Mouse (Mus musculus): ENCODE results near the gene Cnn3. TPM values are rescaled to one million over a fixed set of nuclear protein-coding genes. Genes with fewer than 3 reads are reported as not detected.
A peak's percentile ranks its signal among the peaks of the same experiment; 100 is the strongest.

Gene Cnn3
- 864 and 874 TPM in 2 replicates for polyA plus RNA-seq (2016; fragmentation: Nextera tagmentation; extraction: Ambion mirVana)

DNA sequence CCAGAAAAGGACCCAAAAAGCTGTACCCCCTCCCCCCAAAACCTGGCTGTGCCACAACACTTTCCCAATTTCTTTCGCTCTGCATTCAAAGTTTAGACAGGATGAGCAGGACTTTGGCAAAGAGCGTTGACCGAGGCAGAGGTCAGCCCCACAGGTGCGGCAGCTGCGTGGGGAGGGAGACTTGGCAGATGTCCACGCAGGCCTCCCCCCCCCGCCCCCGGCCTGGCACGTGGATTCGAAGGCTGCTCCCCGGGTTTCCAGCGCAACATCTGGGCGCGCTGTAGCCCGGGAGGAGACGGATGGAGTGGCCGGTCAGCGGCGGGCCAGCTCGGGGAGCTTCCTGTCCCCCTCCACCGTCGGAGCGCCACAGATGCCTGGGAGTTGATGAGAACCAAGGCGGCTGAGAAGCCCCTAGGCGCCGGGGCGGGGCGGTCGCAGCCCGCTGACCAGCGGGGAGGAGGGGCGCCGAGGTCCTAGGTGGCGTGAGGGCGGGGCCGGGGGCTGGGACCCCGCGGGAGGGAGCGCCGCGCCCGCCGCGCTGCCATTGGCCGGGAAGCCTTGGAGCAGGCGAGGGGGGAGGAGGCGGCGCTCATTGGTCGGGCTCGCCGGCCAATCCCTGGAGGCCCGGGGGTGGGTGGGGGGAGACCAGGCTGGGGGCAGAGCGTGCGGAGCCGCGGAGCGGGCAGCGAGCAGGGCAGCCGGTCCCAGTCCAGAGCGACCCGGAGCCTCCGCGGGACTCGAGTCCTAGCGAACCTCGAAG is at the start of gene Cnn3:
Cnn3 (plus strand) TSS at position 637 of the 760 bp plus-strand sequence.
- Histone ChIP-seq H3K27me3 (replicated peaks; ENCODE audit: low read depth, poor library complexity, severe bottlenecking) (peaks cover 16% of the 10 kb centered on the region), H3K9me3 (no peaks in the 10 kb centered on the region), H3K27ac (replicated peaks) (peak within 1 kb of the TSS; percentile 99), H3K4me1 (peaks cover 43% of the 10 kb centered on the region), H3K36me3 (replicated peaks) (peaks cover 11% of the 10 kb centered on the region; the same call in 1 of the 2 replicates), H3K4me3 (peak within 1 kb of the TSS; percentile 89)
- under 1% methylated on average over 66 of the region's 66 CpGs for WGBS
- DNase-seq (ENCODE audit: low spot score) = peak; percentile 99

DNA sequence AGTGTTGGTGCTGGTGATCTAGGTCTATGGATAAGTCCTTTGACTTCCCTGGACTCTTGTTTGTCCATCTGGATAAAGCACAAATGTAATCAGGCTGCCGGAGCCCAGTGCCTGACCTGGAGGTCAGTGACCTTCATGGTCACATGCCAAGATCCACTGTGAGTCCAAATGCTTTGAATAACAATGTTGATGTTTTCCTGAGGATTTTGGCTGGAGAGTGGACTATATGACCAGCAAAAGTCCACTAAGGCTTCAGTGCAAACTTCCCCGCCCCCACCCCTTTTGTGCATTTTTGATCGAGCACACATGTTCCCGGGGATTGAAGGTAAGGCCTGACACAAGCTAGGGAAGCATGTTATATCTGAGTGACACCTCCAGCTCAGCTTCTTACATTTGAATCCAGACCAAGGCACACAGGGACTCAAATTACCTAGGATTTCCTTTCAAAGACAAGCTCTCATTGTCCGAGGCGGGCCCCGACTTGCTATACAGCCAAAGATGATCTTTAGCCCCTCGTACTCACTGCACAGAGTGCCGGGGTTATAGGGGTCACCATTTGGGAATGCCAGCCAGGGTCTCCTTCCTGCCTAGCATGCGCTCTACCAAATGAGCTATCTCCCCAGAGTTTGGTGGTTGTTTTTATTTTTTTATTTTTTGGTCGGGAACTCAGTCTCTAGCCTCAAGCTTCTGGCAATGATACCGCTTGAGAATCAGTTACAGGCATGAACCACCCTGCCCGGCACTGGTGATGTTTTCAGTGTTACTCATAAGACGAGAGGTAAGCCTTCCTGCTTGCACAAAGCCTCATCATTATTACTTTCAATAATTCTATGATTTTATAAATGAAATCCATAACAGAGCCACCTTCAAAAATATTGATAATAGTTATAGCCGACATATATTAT is 47.3 kb upstream of the Cnn3 start:
- Histone ChIP-seq H3K36me3 (replicated peaks) (no peaks in the 10 kb centered on the region), H3K27ac (replicated peaks) (peak overlapping the region; percentile 73), H3K27me3 (replicated peaks; ENCODE audit: low read depth, poor library complexity, severe bottlenecking) (no peaks in the 10 kb centered on the region), H3K9me3 (no peaks in the 10 kb centered on the region), H3K4me1 (peaks cover 30% of the 10 kb centered on the region), H3K4me3 (no peak overlapping the region)
- peak; percentile 65 for DNase-seq (ENCODE audit: low spot score)
- WGBS = 23% methylated on average over 15 of the region's 15 CpGs

DNA sequence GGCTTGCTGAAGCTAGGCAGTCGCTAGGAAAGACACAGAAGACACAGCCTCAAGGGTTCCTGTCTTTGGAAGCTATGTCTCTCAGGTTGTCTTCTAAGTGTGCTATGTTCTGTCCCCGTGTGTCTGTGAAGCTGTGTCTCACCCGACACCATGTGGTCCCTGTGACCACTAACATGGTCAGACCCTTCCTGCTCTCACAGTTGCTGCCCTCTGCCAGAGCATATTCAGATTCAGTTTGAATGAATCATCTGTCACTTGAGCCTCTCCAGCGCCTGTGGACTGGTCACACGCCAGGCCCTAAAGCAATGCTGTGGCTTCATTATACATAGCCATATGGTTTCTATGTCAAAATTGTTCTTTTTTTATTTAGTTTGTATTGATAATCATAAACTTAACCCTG is 46.6 kb upstream of the Cnn3 start:
- no peak for DNase-seq (ENCODE audit: low spot score)
- Histone ChIP-seq H3K36me3 (replicated peaks) (no peaks in the 10 kb centered on the region), H3K4me1 (peaks cover 29% of the 10 kb centered on the region), H3K27me3 (replicated peaks; ENCODE audit: low read depth, poor library complexity, severe bottlenecking) (no peaks in the 10 kb centered on the region), H3K27ac (replicated peaks) (no peak overlapping the region; the same call in 1 of the 2 replicates), H3K4me3 (no peak overlapping the region), H3K9me3 (no peaks in the 10 kb centered on the region)
- 68% methylated on average over 5 of the region's 5 CpGs for WGBS

DNA sequence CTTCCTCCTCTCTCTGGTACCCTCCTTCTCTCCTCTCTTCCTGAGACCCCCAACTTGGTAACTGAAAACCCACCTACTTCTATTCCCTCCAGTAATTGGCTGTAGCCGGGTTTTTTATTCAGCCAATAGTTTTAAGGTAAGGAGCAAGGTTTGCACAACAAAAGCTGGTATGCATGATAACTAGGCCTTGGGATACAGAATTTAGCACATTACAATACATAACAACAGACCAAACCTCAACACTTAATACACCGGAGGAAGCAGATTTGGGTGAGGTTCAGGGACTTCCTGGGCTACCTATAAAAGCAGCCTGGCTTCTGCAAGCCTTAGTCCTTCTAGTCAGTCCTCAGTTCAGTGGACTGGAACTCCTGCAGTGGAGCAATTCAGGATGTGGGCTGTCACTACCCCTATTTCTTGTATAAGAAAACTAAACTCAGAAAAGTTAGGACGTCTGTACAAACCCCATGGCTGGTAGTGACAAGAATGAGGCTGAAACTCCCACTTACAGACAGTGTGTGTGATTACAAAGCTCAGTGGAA is 38.8 kb upstream of the Cnn3 start:
- H3K9me3 ChIP-seq = no peaks in the 10 kb centered on the region
- 68% methylated on average over 3 of the region's 3 CpGs for WGBS
- no peak overlapping the region for H3K27ac ChIP-seq (replicated peaks)
- H3K27me3 ChIP-seq (replicated peaks; ENCODE audit: low read depth, poor library complexity, severe bottlenecking) = no peaks in the 10 kb centered on the region
- H3K4me1 ChIP-seq = peaks cover 30% of the 10 kb centered on the region
- DNase-seq (ENCODE audit: low spot score) = no peak
- H3K36me3 ChIP-seq (replicated peaks) = no peaks in the 10 kb centered on the region
- no peak overlapping the region for H3K4me3 ChIP-seq

DNA sequence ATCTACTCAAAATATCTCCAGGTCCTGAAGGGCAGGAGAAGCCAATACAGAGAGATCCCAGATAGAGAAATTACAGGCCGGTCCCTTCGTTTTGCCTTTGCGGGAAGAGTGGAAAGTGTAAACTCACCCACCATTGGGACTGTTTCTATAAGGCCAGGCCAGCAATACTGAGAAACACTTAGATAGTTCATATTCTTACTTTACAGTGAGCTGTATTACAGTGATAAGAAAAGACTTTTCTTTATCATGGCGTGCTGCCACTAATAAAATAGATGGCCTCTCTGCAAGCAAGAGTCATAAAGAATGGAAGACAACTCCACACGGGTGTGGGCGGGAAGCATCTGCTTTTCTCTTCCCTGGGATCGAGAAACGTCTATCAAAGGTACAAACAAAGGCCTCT is 36.9 kb upstream of the Cnn3 start:
- Histone ChIP-seq H3K27ac (replicated peaks) (peak overlapping the region; percentile 76; the same call in 1 of the 2 replicates), H3K4me1 (peaks cover 32% of the 10 kb centered on the region), H3K27me3 (replicated peaks; ENCODE audit: low read depth, poor library complexity, severe bottlenecking) (no peaks in the 10 kb centered on the region), H3K36me3 (replicated peaks) (no peaks in the 10 kb centered on the region), H3K9me3 (no peaks in the 10 kb centered on the region), H3K4me3 (no peak overlapping the region)
- no peak for DNase-seq (ENCODE audit: low spot score)
- WGBS = 85% methylated on average over 8 of the region's 8 CpGs

DNA sequence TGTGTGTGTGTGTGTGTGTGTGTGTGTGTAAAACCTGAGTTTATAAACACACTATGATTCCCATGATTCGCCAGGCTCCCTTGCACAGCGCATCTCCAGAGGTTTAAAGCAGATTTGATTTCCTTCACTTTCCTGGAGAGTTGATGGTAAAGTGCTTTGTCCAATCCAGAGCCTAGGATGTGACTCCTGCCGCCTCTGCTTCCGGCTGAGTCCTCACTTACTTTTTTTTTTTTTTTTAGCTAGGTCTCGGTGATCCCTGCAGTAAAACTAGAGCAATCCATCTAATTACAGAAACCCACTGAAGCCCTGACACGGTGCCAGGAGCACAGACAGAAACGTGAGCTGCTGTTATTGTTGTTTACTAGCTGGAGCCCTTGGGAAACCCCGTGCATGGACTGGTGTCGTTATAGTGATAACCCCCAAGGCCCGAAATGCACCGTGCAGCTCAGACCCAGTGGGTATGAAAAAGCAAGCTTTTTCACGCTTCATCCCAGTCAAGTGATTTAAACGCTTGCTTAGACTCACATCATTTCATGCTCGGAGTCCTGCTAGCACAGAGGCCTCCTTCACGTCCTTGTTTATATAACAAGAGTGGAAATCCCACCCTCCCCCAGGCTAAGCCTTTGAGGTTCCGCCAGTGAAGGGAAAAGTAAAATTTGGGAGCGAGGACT is 36.3 kb upstream of the Cnn3 start:
- 22% methylated on average over 17 of the region's 17 CpGs for WGBS
- peak; percentile 46 for DNase-seq (ENCODE audit: low spot score)
- H3K4me1 ChIP-seq = peaks cover 32% of the 10 kb centered on the region
- H3K9me3 ChIP-seq = no peaks in the 10 kb centered on the region
- H3K4me3 ChIP-seq = peak overlapping the region; percentile 35; the same call in 1 of the 2 replicates
- no peaks in the 10 kb centered on the region for H3K36me3 ChIP-seq (replicated peaks)
- no peaks in the 10 kb centered on the region for H3K27me3 ChIP-seq (replicated peaks; ENCODE audit: low read depth, poor library complexity, severe bottlenecking)
- peak overlapping the region; percentile 76 for H3K27ac ChIP-seq (replicated peaks)

DNA sequence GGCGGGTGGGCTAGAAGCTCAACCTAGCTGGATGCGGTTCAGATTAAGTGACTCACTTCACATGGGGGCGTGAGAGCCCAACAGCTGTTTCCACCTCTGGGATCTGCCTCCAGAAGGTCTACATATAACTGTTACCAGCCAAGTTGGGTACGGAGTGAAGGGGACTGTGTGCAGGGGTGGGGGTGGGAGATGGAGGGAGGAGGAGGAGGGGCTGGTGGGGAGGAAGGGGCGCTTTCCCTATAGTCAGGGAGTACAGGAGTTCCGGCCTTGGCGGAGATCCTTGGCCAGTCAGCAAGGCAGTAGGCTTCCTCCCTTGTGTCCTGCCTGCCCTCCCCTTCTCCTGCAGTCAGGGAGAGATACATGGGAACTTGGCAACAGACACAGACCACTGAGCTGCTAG is 35.6 kb upstream of the Cnn3 start:
- 41% methylated on average over 7 of the region's 7 CpGs for WGBS
- H3K4me1 ChIP-seq = peaks cover 32% of the 10 kb centered on the region
- no peaks in the 10 kb centered on the region for H3K27me3 ChIP-seq (replicated peaks; ENCODE audit: low read depth, poor library complexity, severe bottlenecking)
- DNase-seq (ENCODE audit: low spot score) = peak; percentile 54
- H3K4me3 ChIP-seq = peak overlapping the region; percentile 35; the same call in 1 of the 2 replicates
- no peaks in the 10 kb centered on the region for H3K9me3 ChIP-seq
- peak overlapping the region; percentile 76 for H3K27ac ChIP-seq (replicated peaks)
- H3K36me3 ChIP-seq (replicated peaks) = no peaks in the 10 kb centered on the region

DNA sequence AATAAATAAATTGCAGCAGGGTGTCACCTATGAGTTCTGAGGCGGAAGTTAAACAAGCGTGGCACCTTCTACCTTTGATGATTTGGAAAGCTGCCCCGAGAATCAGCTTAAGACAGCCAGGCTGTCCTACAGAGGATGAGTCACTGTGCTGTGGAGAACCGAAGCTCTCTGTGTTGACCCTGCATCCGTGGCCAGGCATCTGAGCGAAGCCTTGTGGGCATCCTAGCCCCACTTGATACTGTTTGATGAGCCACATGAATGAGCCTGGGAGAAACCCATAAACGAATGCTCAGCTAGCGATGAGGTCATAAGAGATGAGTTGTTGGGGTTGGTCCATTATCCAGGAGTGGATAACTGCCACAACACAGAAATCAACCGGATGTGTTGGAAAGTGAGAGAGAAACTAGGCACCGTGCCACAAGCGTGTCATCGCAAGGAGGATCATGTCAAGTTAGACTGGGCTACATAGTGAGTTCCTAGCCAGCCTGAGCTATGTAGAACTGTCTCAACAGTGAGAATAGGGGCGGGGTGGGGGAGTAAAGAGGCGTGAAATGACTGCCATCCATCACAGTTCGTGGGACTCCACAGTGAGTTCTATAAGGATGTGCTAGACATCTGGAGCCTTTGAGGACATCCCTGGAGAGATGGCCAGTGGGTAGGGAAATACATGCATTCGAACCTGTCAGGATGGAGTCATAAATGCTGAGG is 30.6 kb upstream of the Cnn3 start:
- no peak for DNase-seq (ENCODE audit: low spot score)
- 87% methylated on average over 16 of the region's 16 CpGs for WGBS
- Histone ChIP-seq H3K4me1 (peaks cover 36% of the 10 kb centered on the region), H3K36me3 (replicated peaks) (no peaks in the 10 kb centered on the region), H3K27ac (replicated peaks) (no peak overlapping the region), H3K4me3 (no peak overlapping the region), H3K27me3 (replicated peaks; ENCODE audit: low read depth, poor library complexity, severe bottlenecking) (no peaks in the 10 kb centered on the region), H3K9me3 (no peaks in the 10 kb centered on the region)

DNA sequence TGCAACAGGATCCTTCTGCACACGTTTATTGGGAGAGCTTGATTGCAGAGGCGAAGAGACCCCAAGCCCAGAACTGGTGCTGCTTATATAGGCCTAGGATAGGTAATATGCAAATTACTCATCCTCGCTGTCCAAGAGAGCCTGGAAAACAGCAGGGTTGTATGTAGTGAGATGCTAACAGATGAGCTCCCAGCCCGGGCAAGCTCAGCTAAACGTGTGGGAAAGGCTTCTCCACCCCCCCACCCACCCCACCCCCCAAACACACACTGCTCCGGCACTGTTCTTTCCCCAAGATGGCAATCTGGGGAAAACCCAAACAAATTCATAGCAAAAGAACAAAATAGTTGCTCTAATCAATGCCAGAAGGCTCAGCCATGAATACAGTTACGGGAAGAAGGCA is 29.7 kb upstream of the Cnn3 start:
- WGBS = 71% methylated on average over 7 of the region's 7 CpGs
- no peak overlapping the region; the same call in 1 of the 2 replicates for H3K27ac ChIP-seq (replicated peaks)
- H3K27me3 ChIP-seq (replicated peaks; ENCODE audit: low read depth, poor library complexity, severe bottlenecking) = no peaks in the 10 kb centered on the region
- DNase-seq (ENCODE audit: low spot score) = no peak
- H3K4me1 ChIP-seq = peaks cover 28% of the 10 kb centered on the region
- no peaks in the 10 kb centered on the region for H3K9me3 ChIP-seq
- no peaks in the 10 kb centered on the region for H3K36me3 ChIP-seq (replicated peaks)
- H3K4me3 ChIP-seq = no peak overlapping the region

DNA sequence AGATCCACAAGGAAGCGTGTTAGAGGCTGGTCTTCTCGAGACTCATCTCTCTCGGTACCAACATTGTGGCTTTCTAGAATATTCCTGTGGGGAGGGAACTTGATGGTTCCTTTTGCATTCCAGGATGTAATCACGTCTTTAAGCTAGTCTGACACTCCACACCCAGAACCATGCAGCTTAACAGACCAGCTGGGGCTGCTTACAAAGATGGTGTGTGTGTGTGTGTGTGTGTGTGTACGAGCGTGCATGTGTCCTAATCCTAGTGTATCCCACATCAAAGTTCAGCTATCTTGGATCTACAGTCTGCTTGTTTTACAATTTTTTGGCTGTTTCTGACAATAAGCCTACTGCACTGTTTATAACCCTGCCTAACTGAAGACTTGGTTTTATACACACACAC is 29.3 kb upstream of the Cnn3 start:
- Histone ChIP-seq H3K9me3 (no peaks in the 10 kb centered on the region), H3K4me3 (no peak overlapping the region), H3K27me3 (replicated peaks; ENCODE audit: low read depth, poor library complexity, severe bottlenecking) (no peaks in the 10 kb centered on the region), H3K4me1 (peaks cover 23% of the 10 kb centered on the region), H3K27ac (replicated peaks) (no peak overlapping the region), H3K36me3 (replicated peaks) (no peaks in the 10 kb centered on the region)
- no peak for DNase-seq (ENCODE audit: low spot score)
- whole genome bisulfite sequencing = 80% methylated on average over 6 of the region's 6 CpGs

DNA sequence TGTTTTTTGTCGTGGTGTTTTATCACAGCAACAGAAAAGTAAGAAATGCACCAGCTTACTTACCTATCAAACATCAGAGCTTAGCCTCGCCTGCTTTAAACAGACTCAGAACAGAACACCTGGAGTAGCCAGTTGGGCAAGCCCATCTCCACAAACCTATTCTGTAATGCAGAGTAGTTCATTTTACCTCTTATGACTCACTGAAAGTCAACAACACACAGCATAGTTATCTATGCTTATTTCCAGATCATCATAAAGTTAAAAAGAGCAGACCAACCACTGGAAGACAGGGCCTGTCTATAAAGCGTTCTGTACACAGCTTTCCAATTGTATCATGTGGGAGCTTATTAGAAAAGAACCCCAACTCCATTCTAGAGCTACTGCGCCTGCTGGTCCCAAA is 24.9 kb upstream of the Cnn3 start:
- H3K9me3 ChIP-seq = no peaks in the 10 kb centered on the region
- H3K4me1 ChIP-seq = peaks cover 10% of the 10 kb centered on the region
- no peaks in the 10 kb centered on the region for H3K27me3 ChIP-seq (replicated peaks; ENCODE audit: low read depth, poor library complexity, severe bottlenecking)
- 84% methylated on average over 4 of the region's 4 CpGs for WGBS
- H3K36me3 ChIP-seq (replicated peaks) = no peaks in the 10 kb centered on the region
- DNase-seq (ENCODE audit: low spot score) = no peak
- H3K27ac ChIP-seq (replicated peaks) = no peak overlapping the region
- no peak overlapping the region for H3K4me3 ChIP-seq

Data from embryonic facial prominence, embryonic 10.5 days (tissue).